ENCODE assay signal across 12 mouse cellular contexts in the genomic region with DNA sequence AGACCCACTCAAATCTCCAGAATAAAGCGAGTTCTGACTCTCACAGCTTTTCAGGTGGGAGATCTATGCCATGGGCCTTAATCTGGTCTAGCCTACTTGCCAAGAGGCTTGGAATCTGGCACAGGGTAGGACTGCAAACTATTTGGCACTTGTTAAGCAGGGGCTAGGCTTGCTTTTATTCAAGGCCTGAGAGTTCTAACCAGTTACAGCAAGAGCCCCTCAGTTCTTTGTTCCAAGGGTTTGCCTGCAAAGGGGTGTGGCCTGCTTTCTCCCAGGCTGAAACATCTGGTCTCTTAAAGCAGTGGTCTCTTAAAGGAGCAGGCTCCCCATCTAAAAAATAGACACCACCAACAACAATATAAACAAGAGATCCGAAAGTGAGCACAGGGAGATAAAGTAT.
DNase-seq lines count a peak whose midpoint lies in the region; ATAC-seq lines count a peak whose summit lies in the region.
"Had no signal": no experiment of that assay in that cellular context is flagged by ENCODE, and none has a peak within 500 bp of the region (broad histone marks: within the 10 kb centered on the region; RNA-seq: fewer than 3 reads in every experiment).

No protein-coding gene starts in this region.

- H3K27ac ChIP-seq in lung, embryonic 16.5 days (ENCODE audit: low read length) = no peak overlapping the region
- H3K27ac ChIP-seq in hindbrain, embryonic 11.5 days (ENCODE audit: low read depth, low read length) = no peak overlapping the region
- H3K27ac ChIP-seq in midbrain, embryonic 13.5 days = no peak overlapping the region
- H3K27ac ChIP-seq: liver, embryonic 12.5 days had no signal

- DNase-seq in lung, postnatal 25 days (ENCODE audit: low spot score) = no peak
- peak; percentile 48 for DNase-seq in embryo, embryonic 9.5 days (ENCODE audit: extremely low spot score)
- peak; percentile 41 for DNase-seq in hindbrain, embryonic 11.5 days (ENCODE audit: low spot score)
- no peak for DNase-seq in layer of hippocampus, postnatal 25 days (ENCODE audit: extremely low spot score in 1 of 2, low spot score in 1 of 2)
- no peak for DNase-seq in layer of hippocampus, adult 18-20 months (ENCODE audit: low spot score in 2 of 2)
- DNase-seq: adrenal gland, postnatal 14 days; cerebellum, postnatal 25 days; kidney, adult 8-10 months had no signal

- H3K4me1 ChIP-seq in lung, embryonic 16.5 days (replicated peaks; ENCODE audit: control insufficient read depth, insufficient read depth, low read length) = no peaks in the 10 kb centered on the region
- no peaks in the 10 kb centered on the region for H3K4me1 ChIP-seq in hindbrain, embryonic 11.5 days (replicated peaks; ENCODE audit: control insufficient read depth, insufficient read depth, low read length)
- H3K4me1 ChIP-seq in midbrain, embryonic 13.5 days (replicated peaks) = peaks cover 4% of the 10 kb centered on the region
- H3K4me1 ChIP-seq: liver, embryonic 12.5 days had no signal

- WGBS in lung, embryonic 16.5 days = 53% methylated on average over 2 of the region's 2 CpGs
- WGBS in hindbrain, embryonic 11.5 days = 63% methylated on average over 2 of the region's 2 CpGs
- WGBS in midbrain, embryonic 13.5 days = 46% methylated on average over 2 of the region's 2 CpGs

- ATAC-seq in lung, embryonic 16.5 days (ENCODE audit: low read depth) = peak; percentile 65
- ATAC-seq in hindbrain, embryonic 11.5 days (ENCODE audit: low FRiP score) = peak; percentile 73
- ATAC-seq in midbrain, embryonic 13.5 days = peak; percentile 83
- ATAC-seq in CD4-positive, CD25-positive, alpha-beta regulatory T cell, adult 4 months = no peak
- ATAC-seq: liver, embryonic 12.5 days had no signal

- H3K4me2 ChIP-seq in lung, embryonic 16.5 days (ENCODE audit: low read depth, low read length) = no peak overlapping the region
- no peak overlapping the region for H3K4me2 ChIP-seq in hindbrain, embryonic 11.5 days (replicated peaks; ENCODE audit: low read depth, low read length)
- H3K4me2 ChIP-seq in midbrain, embryonic 13.5 days (replicated peaks) = no peak overlapping the region
- H3K4me2 ChIP-seq: liver, embryonic 12.5 days had no signal

- H3K9ac ChIP-seq in lung, embryonic 16.5 days (ENCODE audit: low read length) = no peak overlapping the region
- no peak overlapping the region for H3K9ac ChIP-seq in hindbrain, embryonic 11.5 days (ENCODE audit: low read depth, low read length)
- no peak overlapping the region for H3K9ac ChIP-seq in midbrain, embryonic 13.5 days (replicated peaks)
- H3K9ac ChIP-seq: liver, embryonic 12.5 days had no signal

- H3K36me3 ChIP-seq in lung, embryonic 16.5 days (ENCODE audit: control insufficient read depth, insufficient read depth, low read length) = no peaks in the 10 kb centered on the region
- H3K36me3 ChIP-seq in hindbrain, embryonic 11.5 days (ENCODE audit: control insufficient read depth, insufficient read depth, low read length) = no peaks in the 10 kb centered on the region
- H3K36me3 ChIP-seq in midbrain, embryonic 13.5 days = no peaks in the 10 kb centered on the region
- H3K36me3 ChIP-seq: liver, embryonic 12.5 days had no signal

- no peak overlapping the region for H3K4me3 ChIP-seq in lung, embryonic 16.5 days (ENCODE audit: low read length)
- H3K4me3 ChIP-seq in hindbrain, embryonic 11.5 days (ENCODE audit: low read depth, low read length) = no peak overlapping the region
- H3K4me3 ChIP-seq in midbrain, embryonic 13.5 days (replicated peaks) = no peak overlapping the region
- H3K4me3 ChIP-seq: liver, embryonic 12.5 days had no signal

- no peaks in the 10 kb centered on the region for H3K27me3 ChIP-seq in lung, embryonic 16.5 days (ENCODE audit: control insufficient read depth, insufficient read depth, low read depth, low read length)
- H3K27me3 ChIP-seq in hindbrain, embryonic 11.5 days (ENCODE audit: control insufficient read depth, insufficient read depth, low read length) = no peaks in the 10 kb centered on the region
- no peaks in the 10 kb centered on the region for H3K27me3 ChIP-seq in midbrain, embryonic 13.5 days
- H3K27me3 ChIP-seq: liver, embryonic 12.5 days had no signal

- H3K9me3 ChIP-seq in lung, embryonic 16.5 days (ENCODE audit: control insufficient read depth, low read length) = no peaks in the 10 kb centered on the region
- H3K9me3 ChIP-seq in hindbrain, embryonic 11.5 days (ENCODE audit: control insufficient read depth, low read length) = no peaks in the 10 kb centered on the region
- H3K9me3 ChIP-seq in midbrain, embryonic 13.5 days = no peaks in the 10 kb centered on the region
- H3K9me3 ChIP-seq: liver, embryonic 12.5 days had no signal

Comparison
In these comparisons a context has a peak if more than half of its experiments do, and no peak if none do; other contexts are left out.
1. DNase-seq: peak in embryo, embryonic 9.5 days (single experiment) and hindbrain, embryonic 11.5 days (single experiment); none in lung, postnatal 25 days (single experiment), layer of hippocampus, postnatal 25 days (0 of 2) and layer of hippocampus, adult 18-20 months (0 of 2).